Mouse (Mus musculus) ES-E14 (cell line): Measurements from ENCODE around the gene Mmp20.

Source experiments
- CHD2 ChIP-seq: IDR thresholded peaks from 2 replicates; pipeline ENCODE4 v1.6.1; 2014; ENCODE audit warnings: mild to moderate bottlenecking, low read depth, low read length, inconsistent platforms
- HCFC1 ChIP-seq: IDR thresholded peaks from 2 replicates; pipeline ENCODE4 v1.6.1; 2012; ENCODE audit warnings: low read length, inconsistent platforms, borderline replicate concordance; ENCODE audit not compliant: insufficient read depth
- ZC3H11A ChIP-seq: IDR thresholded peaks from 2 replicates; pipeline ENCODE4 v1.6.1; 2012; ENCODE audit warnings: low read depth, mild to moderate bottlenecking, inconsistent platforms, low read length, borderline replicate concordance

GRCm38 (mm10) chr9:7590063-7590462 lies 38.0 kb upstream of the Mmp20 start:
- no peak for TF ChIP-seq ZC3H11A
- no peak for TF ChIP-seq CHD2
- TF ChIP-seq HCFC1, result no peak
